Mouse (Mus musculus) NIH3T3 (cell line): ENCODE measurements around the gene Naa15.
"Not testable (repeated sequence)": the region's sequence is repeated elsewhere in the genome, so short reads cannot be mapped to it uniquely, and the experiment has no call there.

ENCODE experiments used
- DNase-seq: peaks from one replicate; pipeline ENCODE4 v3.0.0-alpha.2; 2012; ENCODE audit warnings: low read depth

The Naa15 gene

GRCm38 (mm10) chr3:51394881-51395280, 20.1 kb upstream of the Naa15 start:
- no peak for DNase-seq

- no peak for DNase-seq
Measured at GRCm38 (mm10) chr3:51395461-51396145, 19.3 kb upstream of the Naa15 start.

- peak; percentile 62 for DNase-seq
Measured at GRCm38 (mm10) chr3:51396219-51397068, 18.5 kb upstream of the Naa15 start, which contains the start of gene Mgarp. Gene Mgarp, minus strand, starts transcription at chr3:51396738.

DNA sequence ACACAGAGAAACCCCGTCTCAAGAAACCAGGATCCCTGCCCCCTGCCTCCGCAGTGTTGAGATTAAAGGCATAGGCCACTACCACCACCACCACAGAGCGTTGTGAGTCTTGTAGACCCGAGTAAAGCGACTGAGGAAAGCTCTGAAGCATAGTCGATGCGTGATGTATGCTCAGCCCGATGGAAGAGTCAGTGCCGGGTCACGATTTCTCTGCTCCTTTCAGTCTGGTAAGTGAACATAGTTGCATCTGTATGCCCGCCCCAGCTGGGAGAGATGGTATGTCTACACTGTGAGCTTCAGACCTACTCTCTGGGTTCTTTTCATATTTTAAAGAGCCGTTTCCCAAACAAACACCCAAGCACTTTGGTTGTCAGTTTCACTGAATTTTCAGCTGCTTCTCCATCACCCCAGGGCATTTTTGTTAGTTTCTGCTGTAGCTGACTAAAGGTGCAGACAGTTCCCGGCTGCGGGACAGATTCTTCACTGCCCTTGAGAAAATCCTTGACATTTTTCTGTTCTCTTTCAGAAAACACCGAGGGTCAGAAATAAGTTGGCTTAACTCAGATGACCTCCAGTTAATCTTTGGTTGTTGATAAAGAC, 17.1 kb upstream of the Naa15 start:
- DNase-seq: no peak

DNA sequence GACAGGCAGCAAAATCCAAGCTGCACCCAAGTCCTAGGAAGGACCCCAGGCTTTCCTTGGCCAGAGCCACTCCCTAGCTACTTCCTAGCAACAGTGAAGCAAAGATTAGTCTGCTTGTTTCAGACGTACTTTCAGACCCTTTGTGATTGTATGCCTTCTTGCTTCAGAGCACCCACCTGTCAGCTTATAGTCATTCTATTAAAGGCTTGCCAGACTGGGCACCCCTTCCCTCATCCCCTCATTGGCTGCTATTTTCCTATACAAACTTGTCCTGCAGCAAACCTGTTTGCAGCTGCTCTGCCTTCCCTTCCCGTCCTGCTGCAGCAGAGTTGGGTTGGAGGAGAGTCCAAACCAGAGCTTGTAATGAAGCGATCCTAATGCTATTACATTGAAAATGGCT, 16.3 kb upstream of the Naa15 start:
- DNase-seq: no peak

- no peak for DNase-seq
Measured at GRCm38 (mm10) chr3:51399531-51399930, 15.4 kb upstream of the Naa15 start.

DNA sequence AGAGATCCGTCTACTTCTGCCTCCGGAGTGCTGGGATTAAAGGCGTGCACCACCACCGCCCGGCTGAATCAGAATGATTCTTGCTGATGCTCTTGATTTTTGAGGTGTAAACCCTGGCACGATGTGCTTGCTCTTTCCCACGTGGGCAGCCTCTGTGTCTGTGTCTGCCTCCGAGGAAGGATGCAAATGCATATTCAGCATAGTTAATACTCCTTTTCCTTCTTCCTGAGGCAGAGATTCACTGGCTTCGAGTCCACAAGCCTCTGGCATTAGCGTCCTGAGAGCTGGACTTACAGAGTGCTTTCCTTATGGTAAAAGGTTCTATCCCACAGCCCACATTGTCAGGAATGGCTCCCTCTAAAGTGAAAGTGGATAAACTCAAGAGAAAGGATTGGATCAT, 14.3 kb upstream of the Naa15 start:
- peak; percentile 23 for DNase-seq

GRCm38 (mm10) chr3:51402054-51402453, 12.9 kb upstream of the Naa15 start:
- DNase-seq: not testable (repeated sequence)

DNA sequence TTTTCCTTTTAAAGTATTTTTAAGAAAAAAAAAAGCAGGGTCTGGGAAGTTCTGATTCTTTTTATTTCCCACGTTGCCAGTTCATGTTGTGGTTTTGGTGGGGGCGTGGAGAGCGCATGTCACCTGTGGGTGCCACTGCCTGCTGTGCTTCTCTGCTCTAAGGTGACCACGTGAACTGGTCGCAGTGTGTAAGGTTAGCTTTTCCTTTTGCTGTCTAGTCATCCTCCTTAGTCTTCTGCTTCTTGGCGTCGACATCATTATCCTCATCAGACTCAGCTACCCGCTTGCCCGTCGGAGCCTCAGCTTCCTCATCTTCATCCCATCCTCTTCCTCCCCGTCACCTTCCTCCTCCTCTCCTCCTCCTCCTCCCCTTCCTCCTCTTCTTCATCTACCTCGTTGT, 12.3 kb upstream of the Naa15 start:
- DNase-seq: no peak

GRCm38 (mm10) chr3:51407870-51408560, 6.9 kb upstream of the Naa15 start:
- peak; percentile 36 for DNase-seq

DNA sequence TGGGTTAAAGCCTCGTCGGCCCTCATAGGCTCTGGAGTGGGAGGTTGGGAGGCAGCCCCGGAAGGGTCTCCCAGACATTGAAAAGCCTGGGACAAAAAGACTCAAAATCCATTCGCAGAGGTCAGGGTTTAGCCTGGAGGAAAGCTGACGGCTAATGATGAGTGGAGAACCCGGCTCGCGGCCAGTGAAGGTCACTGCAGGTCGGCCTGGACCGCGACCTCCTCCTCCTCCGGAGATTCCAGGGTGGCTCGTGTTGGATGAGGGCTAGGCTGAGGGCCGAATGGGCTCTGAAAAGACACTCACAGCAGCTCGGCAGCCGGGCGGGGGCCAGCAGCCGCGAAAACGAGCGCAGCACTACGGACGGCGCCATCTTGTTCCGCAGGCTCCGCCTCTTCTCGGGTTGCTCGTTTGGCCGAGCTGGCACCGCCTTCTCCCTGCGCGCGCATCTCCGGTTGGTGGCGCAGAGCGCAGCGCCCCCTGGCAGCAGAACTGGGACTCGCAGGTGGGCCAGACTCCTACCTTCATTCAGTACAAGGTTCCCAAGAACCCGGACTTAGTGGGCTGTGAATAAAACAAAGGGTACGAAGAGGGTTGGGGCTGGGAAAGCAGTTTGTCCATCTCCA, 6.3 kb upstream of the Naa15 start, which contains the start of gene Ndufc1:
Ndufc1 (minus strand) TSS at position 428 of the 623 bp plus-strand sequence.
- DNase-seq: peak; percentile 98

- no peak for DNase-seq
Measured at GRCm38 (mm10) chr3:51412457-51412856, 2.5 kb upstream of the Naa15 start.

- DNase-seq: no peak
Measured at GRCm38 (mm10) chr3:51413276-51413675, 1.7 kb upstream of the Naa15 start.

DNA sequence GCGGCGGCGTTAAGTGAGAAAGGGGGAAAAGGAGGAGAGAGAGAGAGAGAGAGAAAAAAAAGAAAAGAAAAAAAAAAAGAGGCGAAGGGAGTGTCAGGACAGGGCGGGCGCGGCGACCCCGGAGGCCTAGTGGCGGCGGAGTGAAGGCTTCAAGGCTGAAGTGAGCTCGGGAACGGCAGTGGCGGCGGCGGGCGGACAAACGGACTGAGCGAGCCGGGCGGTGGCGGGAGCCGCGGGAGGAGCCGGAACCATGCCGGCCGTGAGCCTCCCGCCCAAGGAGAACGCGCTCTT, 1.1 kb downstream of the Naa15 start:
- DNase-seq: no peak

GRCm38 (mm10) chr3:51416364-51417134, 1.6 kb downstream of the Naa15 start:
- DNase-seq: peak; percentile 57

- DNase-seq: no peak
Measured at GRCm38 (mm10) chr3:51417135-51417458, 2.1 kb downstream of the Naa15 start.

DNA sequence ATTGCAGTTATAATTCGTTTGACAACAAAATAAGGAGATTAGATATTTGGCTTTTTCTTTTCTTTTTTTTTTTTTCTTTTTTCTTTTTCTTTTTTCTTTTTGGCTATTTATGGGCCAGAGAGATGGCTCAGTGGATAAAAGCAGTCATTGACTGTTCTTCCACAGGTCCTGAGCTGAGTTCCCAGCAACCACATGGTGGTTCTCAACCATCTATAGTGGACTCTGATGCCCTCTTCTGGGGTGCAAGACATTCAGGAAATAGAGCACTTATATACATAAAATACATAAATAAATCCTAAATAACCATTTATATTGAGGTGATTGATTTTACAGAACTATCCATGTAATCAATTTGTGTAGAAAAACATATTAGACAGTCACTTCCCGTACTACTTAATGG, 2.5 kb downstream of the Naa15 start:
- DNase-seq: peak; percentile 41

DNA sequence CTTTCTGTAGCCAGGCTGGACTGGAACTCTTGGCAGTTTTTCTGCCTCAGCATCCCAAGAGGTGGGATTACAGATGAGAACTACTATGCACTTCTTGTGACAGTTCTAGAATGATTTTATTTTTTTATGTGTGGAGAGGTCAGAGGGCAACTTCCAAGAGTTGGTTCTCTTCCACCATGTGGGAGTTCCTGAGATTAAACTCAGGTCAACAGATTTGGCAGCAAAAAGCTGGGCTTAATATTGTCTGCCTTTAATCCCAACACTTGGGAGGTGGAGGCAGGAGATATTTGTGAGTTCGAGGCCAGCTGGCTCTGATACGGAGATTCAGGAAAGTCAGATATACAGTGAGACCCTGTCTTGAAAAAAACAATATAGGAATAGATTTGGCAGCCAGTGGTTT, 3.0 kb downstream of the Naa15 start:
- DNase-seq: no peak

- no peak for DNase-seq
Measured at GRCm38 (mm10) chr3:51421921-51422320, 7.0 kb downstream of the Naa15 start.

DNA sequence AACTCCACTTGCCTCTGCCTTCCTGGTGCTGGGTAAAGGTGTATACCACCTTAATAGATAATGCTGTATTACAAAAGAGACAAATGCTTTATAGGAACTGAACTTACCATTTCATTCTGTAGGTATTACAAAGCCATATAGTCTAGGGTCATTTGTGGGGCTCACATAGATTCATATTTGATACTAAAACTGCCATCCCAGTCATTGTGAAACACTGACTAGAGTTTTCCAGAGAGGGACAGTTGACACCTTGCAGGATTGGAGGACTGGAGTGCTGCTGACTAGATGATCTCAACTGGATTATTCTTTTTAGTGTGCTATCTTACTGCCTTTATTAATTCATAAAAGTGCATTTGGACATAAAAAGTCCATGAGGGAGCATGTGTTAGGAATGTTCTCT, 10.4 kb downstream of the Naa15 start:
- no peak for DNase-seq

DNA sequence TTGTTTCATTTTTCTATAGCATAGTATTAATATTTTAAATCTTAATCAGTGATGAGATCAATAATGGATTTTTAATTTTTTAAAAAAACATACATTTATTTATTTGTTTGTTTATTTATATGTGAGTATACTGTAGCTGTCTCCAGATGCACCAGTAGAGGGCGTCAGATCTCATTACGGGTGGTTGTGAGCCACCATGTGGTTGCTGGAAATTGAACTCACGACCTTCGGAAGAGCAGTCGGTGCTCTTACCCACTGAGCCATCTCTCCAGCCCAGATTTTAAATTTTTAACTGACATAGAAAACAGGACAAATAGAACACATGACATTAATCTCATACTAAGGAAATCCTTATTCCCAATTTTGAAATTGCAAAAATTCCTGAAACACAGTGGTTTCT, 19.4 kb downstream of the Naa15 start:
- not testable (repeated sequence) for DNase-seq
